Mouse (Mus musculus): Measurements from ENCODE around the gene Bst1. TPM values are rescaled to one million over a fixed set of nuclear protein-coding genes. Genes with fewer than 3 reads are reported as not detected.

The Bst1 gene
- polyA plus RNA-seq (2015; fragmentation: Nextera tagmentation; extraction: Ambion mirVana): 3.6 and 4.4 TPM in 2 replicates

GRCm38 (mm10) chr5:43818695-43819094 is at the start of gene Bst1:
Gene Bst1 (plus strand): TSS chr5:43818885.
- Histone ChIP-seq H3K9ac (ENCODE audit: low read length) (no peak within 1 kb of the TSS), H3K9me3 (ENCODE audit: control insufficient read depth, low read length) (no peaks in the 10 kb centered on the region), H3K27me3 (ENCODE audit: control insufficient read depth, insufficient read depth, low read length) (no peaks in the 10 kb centered on the region), H3K4me1 (replicated peaks; ENCODE audit: control insufficient read depth, insufficient read depth) (no peaks in the 10 kb centered on the region), H3K4me3 (ENCODE audit: low read depth, low read length) (no peak within 1 kb of the TSS), H3K36me3 (ENCODE audit: control insufficient read depth, insufficient read depth, low read length) (no peaks in the 10 kb centered on the region), H3K27ac (replicated peaks) (no peak within 1 kb of the TSS), H3K4me2 (replicated peaks; ENCODE audit: low read depth) (no peak within 1 kb of the TSS)
- 51% methylated on average over 12 of the region's 12 CpGs for WGBS
- TF ChIP-seq CTCF (IDR thresholded peaks at IDR 0.05; ENCODE audit: low read depth) (no peak), EP300 (optimal IDR thresholded peaks at IDR 0.05) (no peak)
- ATAC-seq (ENCODE audit: low FRiP score, low TSS enrichment): 0 out of 2 replicates have a peak, but pooled peaks have one; percentile 16
- DNase-seq (ENCODE audit: low spot score): no peak

- no peak for TF ChIP-seq EP300 (optimal IDR thresholded peaks at IDR 0.05)
- no peak for TF ChIP-seq CTCF (IDR thresholded peaks at IDR 0.05; ENCODE audit: low read depth)
- Histone ChIP-seq H3K36me3 (ENCODE audit: control insufficient read depth, insufficient read depth, low read length) (no peaks in the 10 kb centered on the region), H3K4me2 (replicated peaks; ENCODE audit: low read depth) (no peak overlapping the region), H3K4me1 (replicated peaks; ENCODE audit: control insufficient read depth, insufficient read depth) (no peaks in the 10 kb centered on the region), H3K27me3 (ENCODE audit: control insufficient read depth, insufficient read depth, low read length) (no peaks in the 10 kb centered on the region), H3K9me3 (ENCODE audit: control insufficient read depth, low read length) (no peaks in the 10 kb centered on the region), H3K4me3 (ENCODE audit: low read depth, low read length) (no peak overlapping the region), H3K9ac (ENCODE audit: low read length) (no peak overlapping the region), H3K27ac (replicated peaks) (no peak overlapping the region)
- ATAC-seq (ENCODE audit: low FRiP score, low TSS enrichment) (no peak), DNase-seq (ENCODE audit: low spot score) (no peak)
- 86% methylated on average over 3 of the region's 3 CpGs for WGBS
These were observed 47.9 kb upstream of the Bst1 start for GRCm38 (mm10) chr5:43770618-43771354.

- H3K4me2 ChIP-seq (replicated peaks; ENCODE audit: low read depth): no peak overlapping the region
- no peak for TF ChIP-seq CTCF (IDR thresholded peaks at IDR 0.05; ENCODE audit: low read depth)
- TF ChIP-seq EP300 (optimal IDR thresholded peaks at IDR 0.05): no peak
- no peak overlapping the region for H3K4me3 ChIP-seq (ENCODE audit: low read depth, low read length)
- ATAC-seq (ENCODE audit: low FRiP score, low TSS enrichment): no peak
- H3K4me1 ChIP-seq (replicated peaks; ENCODE audit: control insufficient read depth, insufficient read depth): peaks cover 1% of the 10 kb centered on the region; the same call in 1 of the 2 replicates
- no peak overlapping the region for H3K27ac ChIP-seq (replicated peaks)
- H3K36me3 ChIP-seq (ENCODE audit: control insufficient read depth, insufficient read depth, low read length): no peaks in the 10 kb centered on the region
- no peaks in the 10 kb centered on the region for H3K9me3 ChIP-seq (ENCODE audit: control insufficient read depth, low read length)
- no peak for DNase-seq (ENCODE audit: low spot score)
- no peaks in the 10 kb centered on the region for H3K27me3 ChIP-seq (ENCODE audit: control insufficient read depth, insufficient read depth, low read length)
- WGBS: 75% methylated on average over 3 of the region's 3 CpGs
- H3K9ac ChIP-seq (ENCODE audit: low read length): no peak overlapping the region
These were observed 47.1 kb upstream of the Bst1 start for GRCm38 (mm10) chr5:43771555-43771954.

- no peak overlapping the region for H3K4me2 ChIP-seq (replicated peaks; ENCODE audit: low read depth)
- H3K27ac ChIP-seq (replicated peaks): no peak overlapping the region
- H3K9ac ChIP-seq (ENCODE audit: low read length): no peak overlapping the region
- no peak overlapping the region for H3K4me3 ChIP-seq (ENCODE audit: low read depth, low read length)
- no peaks in the 10 kb centered on the region for H3K27me3 ChIP-seq (ENCODE audit: control insufficient read depth, insufficient read depth, low read length)
- no peak for DNase-seq (ENCODE audit: low spot score)
- no peak for ATAC-seq (ENCODE audit: low FRiP score, low TSS enrichment)
- peaks cover 2% of the 10 kb centered on the region for H3K4me1 ChIP-seq (replicated peaks; ENCODE audit: control insufficient read depth, insufficient read depth)
- H3K36me3 ChIP-seq (ENCODE audit: control insufficient read depth, insufficient read depth, low read length): no peaks in the 10 kb centered on the region
- no peak for TF ChIP-seq CTCF (IDR thresholded peaks at IDR 0.05; ENCODE audit: low read depth)
- TF ChIP-seq EP300 (optimal IDR thresholded peaks at IDR 0.05): no peak
- H3K9me3 ChIP-seq (ENCODE audit: control insufficient read depth, low read length): no peaks in the 10 kb centered on the region
These were observed 42.3 kb upstream of the Bst1 start for GRCm38 (mm10) chr5:43776407-43776806.

GRCm38 (mm10) chr5:43776993-43777392 is 41.7 kb upstream of the Bst1 start:
- Histone ChIP-seq H3K4me3 (ENCODE audit: low read depth, low read length) (no peak overlapping the region), H3K9me3 (ENCODE audit: control insufficient read depth, low read length) (no peaks in the 10 kb centered on the region), H3K36me3 (ENCODE audit: control insufficient read depth, insufficient read depth, low read length) (no peaks in the 10 kb centered on the region), H3K9ac (ENCODE audit: low read length) (no peak overlapping the region), H3K27ac (replicated peaks) (no peak overlapping the region), H3K4me1 (replicated peaks; ENCODE audit: control insufficient read depth, insufficient read depth) (peaks cover 2% of the 10 kb centered on the region), H3K27me3 (ENCODE audit: control insufficient read depth, insufficient read depth, low read length) (no peaks in the 10 kb centered on the region), H3K4me2 (replicated peaks; ENCODE audit: low read depth) (no peak overlapping the region)
- 43% methylated on average over 1 of the region's 1 CpGs for WGBS
- ATAC-seq (ENCODE audit: low FRiP score, low TSS enrichment) (no peak), DNase-seq (ENCODE audit: low spot score) (no peak)
- TF ChIP-seq EP300 (optimal IDR thresholded peaks at IDR 0.05) (no peak), CTCF (IDR thresholded peaks at IDR 0.05; ENCODE audit: low read depth) (no peak)

- H3K27ac ChIP-seq (replicated peaks): no peak overlapping the region
- no peak for TF ChIP-seq CTCF (IDR thresholded peaks at IDR 0.05; ENCODE audit: low read depth)
- no peak for TF ChIP-seq EP300 (optimal IDR thresholded peaks at IDR 0.05)
- no peak overlapping the region for H3K4me3 ChIP-seq (ENCODE audit: low read depth, low read length)
- H3K36me3 ChIP-seq (ENCODE audit: control insufficient read depth, insufficient read depth, low read length): no peaks in the 10 kb centered on the region
- no peaks in the 10 kb centered on the region for H3K9me3 ChIP-seq (ENCODE audit: control insufficient read depth, low read length)
- H3K9ac ChIP-seq (ENCODE audit: low read length): no peak overlapping the region
- ATAC-seq (ENCODE audit: low FRiP score, low TSS enrichment) (no peak), DNase-seq (ENCODE audit: low spot score) (no peak)
- WGBS: 86% methylated on average over 3 of the region's 3 CpGs
- peaks cover 2% of the 10 kb centered on the region for H3K4me1 ChIP-seq (replicated peaks; ENCODE audit: control insufficient read depth, insufficient read depth)
- H3K27me3 ChIP-seq (ENCODE audit: control insufficient read depth, insufficient read depth, low read length): no peaks in the 10 kb centered on the region
- no peak overlapping the region for H3K4me2 ChIP-seq (replicated peaks; ENCODE audit: low read depth)
These were observed 40.1 kb upstream of the Bst1 start for GRCm38 (mm10) chr5:43778583-43778982.

Measured in stomach, postnatal 0 days (tissue).